Mouse (Mus musculus): ENCODE measurements around the gene Aff1.

DNA sequence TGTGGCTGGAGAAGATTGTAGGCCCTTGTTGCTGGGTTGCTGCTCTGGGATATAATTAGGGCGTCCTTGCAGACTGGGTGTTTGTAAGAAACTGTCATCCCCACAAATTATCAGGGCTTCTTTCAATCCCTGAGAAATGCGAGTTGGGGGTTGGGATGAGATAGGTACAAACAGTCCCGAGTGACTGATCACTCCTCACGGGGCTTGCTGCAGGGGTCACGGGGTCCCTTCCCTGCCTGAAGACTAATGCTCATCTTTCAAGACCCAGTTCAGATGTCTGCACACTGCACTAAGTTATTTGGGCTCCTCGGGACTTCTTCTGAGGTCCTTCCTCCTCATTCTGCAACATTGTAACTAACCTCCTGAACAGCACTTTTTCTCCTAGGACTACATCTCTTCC, 79.2 kb downstream of the Aff1 start:
- no peak for TF ChIP-seq EP300 (IDR thresholded peaks at IDR 0.05; ENCODE audit: low read depth)
- TF ChIP-seq CTCF (IDR thresholded peaks at IDR 0.05; ENCODE audit: low read depth): no peak

Measured in liver, embryonic 14.5 days (tissue).